In the genomic region with DNA sequence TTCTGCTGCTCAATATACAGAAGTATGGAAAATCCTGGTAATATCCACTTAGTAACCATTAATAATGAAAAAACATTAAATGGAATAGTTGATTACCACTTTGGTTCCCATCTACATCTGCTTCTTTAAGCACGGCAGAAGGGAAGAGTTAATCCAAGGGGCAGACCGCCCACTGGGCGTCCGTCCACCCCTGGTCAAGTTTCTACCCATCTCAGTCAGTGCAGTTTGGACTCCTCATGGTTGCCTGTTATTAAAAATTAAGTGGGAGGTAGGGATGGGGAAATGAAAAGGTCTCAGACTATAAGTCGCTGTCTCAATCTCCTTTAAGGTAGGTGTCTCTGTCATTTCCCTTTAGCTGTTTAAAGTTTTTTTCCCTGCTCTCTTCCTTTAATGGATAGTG, we compare ENCODE assay signal across 32 mouse cellular contexts. TPM values are rescaled to one million over a fixed set of nuclear protein-coding genes. Genes with fewer than 3 reads are reported as not detected.
DNase-seq lines count a peak whose midpoint lies in the region; ATAC-seq and TF ChIP-seq lines count a peak whose summit lies in the region.
"Had no signal": no experiment of that assay in that cellular context is flagged by ENCODE, and none has a peak within 500 bp of the region (broad histone marks: within the 10 kb centered on the region; RNA-seq: fewer than 3 reads in every experiment).

No protein-coding gene starts in this region.

- ATAC-seq in kidney, postnatal 0 days (replicated peaks; ENCODE audit: low FRiP score, low read depth): 0 out of 2 replicates have a peak, but pooled peaks have one; percentile 5
- ATAC-seq in kidney, embryonic 15.5 days (replicated peaks; ENCODE audit: low FRiP score): no peak
- peak; percentile 21; the same call in 1 of the 2 replicates for ATAC-seq in intestine, embryonic 16.5 days
- ATAC-seq in liver, postnatal 0 days: no peak
- ATAC-seq: forebrain, embryonic 16.5 days; hindbrain, embryonic 16.5 days; midbrain, embryonic 13.5 days had no signal

- intact Hi-C loops in heart, postnatal 10 days (cut with DNase I): no loop called here
- intact Hi-C loops in gastrocnemius, adult 2 months (cut with DNase I): no loop called here

- H3K4me1 ChIP-seq in kidney, postnatal 0 days (replicated peaks; ENCODE audit: insufficient read depth, low read length): no peaks in the 10 kb centered on the region
- H3K4me1 ChIP-seq in kidney, embryonic 15.5 days: peaks cover 9% of the 10 kb centered on the region; the same call in 1 of the 2 replicates
- H3K4me1 ChIP-seq in intestine, embryonic 16.5 days (ENCODE audit: control insufficient read depth, insufficient read depth, low read length): peaks cover 9% of the 10 kb centered on the region
- 0 out of 2 replicates have a peak, but pooled peaks cover 3% of the 10 kb centered on the region for H3K4me1 ChIP-seq in liver, postnatal 0 days (ENCODE audit: insufficient read depth)
- H3K4me1 ChIP-seq: midbrain, embryonic 13.5 days had no signal

- no peak overlapping the region for H3K9ac ChIP-seq in kidney, postnatal 0 days (ENCODE audit: low read depth, low read length)
- no peak overlapping the region for H3K9ac ChIP-seq in kidney, embryonic 15.5 days
- H3K9ac ChIP-seq in intestine, embryonic 16.5 days (ENCODE audit: low read depth, low read length): no peak overlapping the region
- no peak overlapping the region for H3K9ac ChIP-seq in liver, postnatal 0 days (replicated peaks)
- H3K9ac ChIP-seq: embryonic facial prominence, embryonic 12.5 days; midbrain, embryonic 13.5 days had no signal

- TF ChIP-seq CTCF in kidney, postnatal 0 days (IDR thresholded peaks at IDR 0.05; ENCODE audit: low read depth): no peak
- no peak for TF ChIP-seq CTCF in liver, postnatal 0 days (IDR thresholded peaks at IDR 0.05; ENCODE audit: low read depth)
- no peak for TF ChIP-seq CTCF in gastrocnemius, adult 2 months (IDR thresholded peaks at IDR 0.05)

- no peaks in the 10 kb centered on the region for H3K9me3 ChIP-seq in kidney, postnatal 0 days (replicated peaks; ENCODE audit: low read length)
- H3K9me3 ChIP-seq in kidney, embryonic 15.5 days (replicated peaks): no peaks in the 10 kb centered on the region
- H3K9me3 ChIP-seq in intestine, embryonic 16.5 days (ENCODE audit: control insufficient read depth, low read length): no peaks in the 10 kb centered on the region
- no peaks in the 10 kb centered on the region for H3K9me3 ChIP-seq in liver, postnatal 0 days (ENCODE audit: low read length)
- H3K9me3 ChIP-seq: embryonic facial prominence, embryonic 12.5 days; G1E; midbrain, embryonic 13.5 days had no signal

- H3K27ac ChIP-seq in kidney, postnatal 0 days: no peak overlapping the region
- H3K27ac ChIP-seq in kidney, embryonic 15.5 days: no peak overlapping the region; the same call in 1 of the 2 replicates
- peak overlapping the region; percentile 73 for H3K27ac ChIP-seq in intestine, embryonic 16.5 days (ENCODE audit: low read length)
- H3K27ac ChIP-seq in liver, postnatal 0 days (ENCODE audit: low read depth): peak overlapping the region; percentile 52
- no peak overlapping the region for H3K27ac ChIP-seq in gastrocnemius, adult 2 months
- H3K27ac ChIP-seq: embryonic facial prominence, embryonic 12.5 days; macrophage; midbrain, embryonic 13.5 days had no signal

- no peak for TF ChIP-seq EP300 in liver, postnatal 0 days (IDR thresholded peaks at IDR 0.05; ENCODE audit: low read depth)

- 79% methylated on average over 5 of the region's 5 CpGs for WGBS in kidney, postnatal 0 days
- WGBS in kidney, embryonic 15.5 days: 87% methylated on average over 5 of the region's 5 CpGs
- 86% methylated on average over 5 of the region's 5 CpGs for WGBS in intestine, embryonic 16.5 days
- WGBS in liver, postnatal 0 days (ENCODE audit: insufficient replicate concordance): 76% methylated on average over 5 of the region's 5 CpGs

- no peaks in the 10 kb centered on the region for H3K27me3 ChIP-seq in kidney, postnatal 0 days (ENCODE audit: insufficient read depth, low read length)
- H3K27me3 ChIP-seq in kidney, embryonic 15.5 days: no peaks in the 10 kb centered on the region
- no peaks in the 10 kb centered on the region for H3K27me3 ChIP-seq in intestine, embryonic 16.5 days (replicated peaks; ENCODE audit: control insufficient read depth, insufficient read depth, low read length)
- H3K27me3 ChIP-seq in liver, postnatal 0 days (ENCODE audit: insufficient read depth, low read length): no peaks in the 10 kb centered on the region
- H3K27me3 ChIP-seq: embryonic facial prominence, embryonic 12.5 days; midbrain, embryonic 13.5 days had no signal

- no peak overlapping the region for H3K4me2 ChIP-seq in kidney, postnatal 0 days (ENCODE audit: low read length)
- no peak overlapping the region for H3K4me2 ChIP-seq in kidney, embryonic 15.5 days
- no peak overlapping the region for H3K4me2 ChIP-seq in intestine, embryonic 16.5 days (ENCODE audit: low read depth, low read length)
- no peak overlapping the region for H3K4me2 ChIP-seq in liver, postnatal 0 days (ENCODE audit: low read depth, low read length)
- H3K4me2 ChIP-seq: embryonic facial prominence, embryonic 12.5 days; midbrain, embryonic 13.5 days had no signal

- peak; percentile 31 for DNase-seq in heart, adult 11 months
- no peak for DNase-seq in heart, postnatal 10 days
- DNase-seq in kidney, postnatal 0 days (ENCODE audit: low spot score): no peak
- DNase-seq in liver, postnatal 0 days: no peak
- no peak for DNase-seq in gastrocnemius, adult 2 months
- DNase-seq: adrenal gland, adult 8-10 months; cerebellum, adult 8-10 months; lung, adult 2 months; lung, postnatal 10 days; thymus, postnatal 4 days had no signal

- no peak overlapping the region for H3K4me3 ChIP-seq in kidney, postnatal 0 days (replicated peaks; ENCODE audit: low read depth, low read length)
- no peak overlapping the region for H3K4me3 ChIP-seq in kidney, embryonic 15.5 days (replicated peaks)
- no peak overlapping the region for H3K4me3 ChIP-seq in intestine, embryonic 16.5 days (ENCODE audit: low read length)
- H3K4me3 ChIP-seq in liver, postnatal 0 days (ENCODE audit: low read depth, low read length): no peak overlapping the region
- no peak overlapping the region for H3K4me3 ChIP-seq in gastrocnemius, adult 2 months
- H3K4me3 ChIP-seq: embryonic facial prominence, embryonic 12.5 days; layer of hippocampus, adult 2 months; midbrain, embryonic 13.5 days had no signal

- H3K36me3 ChIP-seq in kidney, postnatal 0 days (ENCODE audit: insufficient read depth, low read length): no peaks in the 10 kb centered on the region
- H3K36me3 ChIP-seq in kidney, embryonic 15.5 days: 0 out of 2 replicates have a peak, but pooled peaks cover 3% of the 10 kb centered on the region
- no peaks in the 10 kb centered on the region for H3K36me3 ChIP-seq in intestine, embryonic 16.5 days (ENCODE audit: control insufficient read depth, insufficient read depth, low read length)
- H3K36me3 ChIP-seq in liver, postnatal 0 days (replicated peaks; ENCODE audit: insufficient read depth, low read length): no peaks in the 10 kb centered on the region
- H3K36me3 ChIP-seq: embryonic facial prominence, embryonic 12.5 days; G1E; midbrain, embryonic 13.5 days had no signal

RNA-seq across cellular contexts. Expression of a gene that starts 13.0 kb away (rescaled TPM):
- total RNA-seq in heart, postnatal 10 days (2021): under 1 TPM; 0.19 to 0.45 TPM
- 41.6 and 43.3 TPM in 2 replicates for polyA plus RNA-seq in kidney, postnatal 0 days (2015; fragmentation: Nextera tagmentation; extraction: Ambion mirVana)
- 72.5 and 76.1 TPM in 2 replicates for polyA plus RNA-seq in kidney, embryonic 15.5 days (2015; fragmentation: Nextera tagmentation; extraction: Ambion mirVana)
- polyA plus RNA-seq in intestine, embryonic 16.5 days (2015; fragmentation: Nextera tagmentation; extraction: Ambion mirVana): 1.4 and 2.0 TPM in 2 replicates
- 0.27 and 0.29 TPM in 2 replicates for polyA plus RNA-seq in liver, postnatal 0 days (2015; fragmentation: Nextera tagmentation; extraction: Ambion mirVana)
- 1 to 10 TPM; 2.0 to 3.2 TPM for total RNA-seq in gastrocnemius, adult 2 months (2021)
- total RNA-seq: megakaryocyte-erythroid progenitor cell, adult 5-6 weeks; monocyte, adult 5-6 weeks had no signal
- polyA plus RNA-seq: G1E, macrophage had no signal

RNA-seq across cellular contexts. Expression of a gene that starts 14.8 kb away (rescaled TPM):
- total RNA-seq in heart, postnatal 10 days (2021): not detected
- 0.17 and 0.20 TPM in 2 replicates for polyA plus RNA-seq in kidney, postnatal 0 days (2015; fragmentation: Nextera tagmentation; extraction: Ambion mirVana)
- polyA plus RNA-seq in kidney, embryonic 15.5 days (2015; fragmentation: Nextera tagmentation; extraction: Ambion mirVana): 0.22 TPM in 1 of 2 replicates, not detected in the other
- 0.02 and 0.24 TPM in 2 replicates for polyA plus RNA-seq in intestine, embryonic 16.5 days (2015; fragmentation: Nextera tagmentation; extraction: Ambion mirVana)
- 0.20 TPM in 2 replicates for polyA plus RNA-seq in liver, postnatal 0 days (2015; fragmentation: Nextera tagmentation; extraction: Ambion mirVana)
- not detected for total RNA-seq in gastrocnemius, adult 2 months (2021)
- total RNA-seq: gastrocnemius, adult 8-10 months; gastrocnemius, postnatal 4 days; heart, postnatal 25 days; layer of hippocampus, adult 2 months; left cerebral cortex, postnatal 4 days; megakaryocyte-erythroid progenitor cell, adult 5-6 weeks; monocyte, adult 5-6 weeks had no signal
- polyA plus RNA-seq: embryonic facial prominence, embryonic 12.5 days; forebrain, embryonic 16.5 days; G1E; heart, embryonic 14.5 days; hindbrain, embryonic 11.5 days; hindbrain, embryonic 16.5 days; macrophage; midbrain, embryonic 13.5 days; neural tube, embryonic 14.5 days; stomach, embryonic 14.5 days; thymus, postnatal 0 days had no signal

RNA-seq across cellular contexts. Expression of a gene that starts 15.3 kb away (rescaled TPM):
- under 1 TPM; 0.07 to 0.12 TPM for total RNA-seq in heart, postnatal 10 days (2021)
- polyA plus RNA-seq in kidney, postnatal 0 days (2015; fragmentation: Nextera tagmentation; extraction: Ambion mirVana): 2.5 and 2.9 TPM in 2 replicates
- 3.0 and 3.1 TPM in 2 replicates for polyA plus RNA-seq in kidney, embryonic 15.5 days (2015; fragmentation: Nextera tagmentation; extraction: Ambion mirVana)
- 15.7 and 15.9 TPM in 2 replicates for polyA plus RNA-seq in intestine, embryonic 16.5 days (2015; fragmentation: Nextera tagmentation; extraction: Ambion mirVana)
- polyA plus RNA-seq in liver, postnatal 0 days (2015; fragmentation: Nextera tagmentation; extraction: Ambion mirVana): 2.4 and 3.0 TPM in 2 replicates
- under 1 TPM; 0.10 to 0.11 TPM for total RNA-seq in gastrocnemius, adult 2 months (2021)
- total RNA-seq: megakaryocyte-erythroid progenitor cell, adult 5-6 weeks; monocyte, adult 5-6 weeks had no signal
- polyA plus RNA-seq: forebrain, embryonic 16.5 days; G1E; heart, embryonic 14.5 days; hindbrain, embryonic 16.5 days; lung, adult 2 months; macrophage; midbrain, embryonic 13.5 days; neural tube, embryonic 14.5 days; stomach, embryonic 14.5 days had no signal

RNA-seq across cellular contexts. Expression of a gene that starts 43.9 kb away (rescaled TPM):
- total RNA-seq in heart, postnatal 10 days (2021): under 1 TPM; 0.30 to 0.38 TPM
- polyA plus RNA-seq in kidney, postnatal 0 days (2015; fragmentation: Nextera tagmentation; extraction: Ambion mirVana): 0.06 TPM in 1 of 2 replicates, not detected in the other
- 0.17 and 0.19 TPM in 2 replicates for polyA plus RNA-seq in kidney, embryonic 15.5 days (2015; fragmentation: Nextera tagmentation; extraction: Ambion mirVana)
- not detected in 2 replicates for polyA plus RNA-seq in intestine, embryonic 16.5 days (2015; fragmentation: Nextera tagmentation; extraction: Ambion mirVana)
- not detected in 2 replicates for polyA plus RNA-seq in liver, postnatal 0 days (2015; fragmentation: Nextera tagmentation; extraction: Ambion mirVana)
- under 1 TPM; 0.31 to 0.78 TPM for total RNA-seq in gastrocnemius, adult 2 months (2021)
- total RNA-seq: adrenal gland, adult 8-10 months; megakaryocyte-erythroid progenitor cell, adult 5-6 weeks; monocyte, adult 5-6 weeks had no signal
- polyA plus RNA-seq: embryonic facial prominence, embryonic 12.5 days; forebrain, embryonic 16.5 days; G1E; heart, embryonic 14.5 days; hindbrain, embryonic 11.5 days; hindbrain, embryonic 16.5 days; intestine, embryonic 14.5 days; macrophage; midbrain, embryonic 13.5 days; neural tube, embryonic 14.5 days; stomach, embryonic 14.5 days; testis, adult 2 months had no signal

Comparison
In these comparisons a context has a peak if more than half of its experiments do, and no peak if none do; other contexts are left out.
1. ATAC-seq: peak in kidney, postnatal 0 days (single experiment) and intestine, embryonic 16.5 days (single experiment); none in kidney, embryonic 15.5 days (single experiment) and liver, postnatal 0 days (single experiment).
2. H3K27ac ChIP-seq: peak in intestine, embryonic 16.5 days (single experiment) and liver, postnatal 0 days (single experiment); none in kidney, postnatal 0 days (single experiment), kidney, embryonic 15.5 days (single experiment) and gastrocnemius, adult 2 months (single experiment).
3. RNA of a gene that starts 13.0 kb away (polyA plus RNA-seq): 72.5 to 76.1 TPM in kidney, embryonic 15.5 days and 41.6 to 43.3 TPM in kidney, postnatal 0 days; 1.4 to 2.0 TPM in intestine, embryonic 16.5 days and 0.27 to 0.29 TPM in liver, postnatal 0 days; every median in the first group is over 10 times any median in the second.